Mouse (Mus musculus): ENCODE results near the gene 1110002E22Rik.

Gene 1110002E22Rik

DNA sequence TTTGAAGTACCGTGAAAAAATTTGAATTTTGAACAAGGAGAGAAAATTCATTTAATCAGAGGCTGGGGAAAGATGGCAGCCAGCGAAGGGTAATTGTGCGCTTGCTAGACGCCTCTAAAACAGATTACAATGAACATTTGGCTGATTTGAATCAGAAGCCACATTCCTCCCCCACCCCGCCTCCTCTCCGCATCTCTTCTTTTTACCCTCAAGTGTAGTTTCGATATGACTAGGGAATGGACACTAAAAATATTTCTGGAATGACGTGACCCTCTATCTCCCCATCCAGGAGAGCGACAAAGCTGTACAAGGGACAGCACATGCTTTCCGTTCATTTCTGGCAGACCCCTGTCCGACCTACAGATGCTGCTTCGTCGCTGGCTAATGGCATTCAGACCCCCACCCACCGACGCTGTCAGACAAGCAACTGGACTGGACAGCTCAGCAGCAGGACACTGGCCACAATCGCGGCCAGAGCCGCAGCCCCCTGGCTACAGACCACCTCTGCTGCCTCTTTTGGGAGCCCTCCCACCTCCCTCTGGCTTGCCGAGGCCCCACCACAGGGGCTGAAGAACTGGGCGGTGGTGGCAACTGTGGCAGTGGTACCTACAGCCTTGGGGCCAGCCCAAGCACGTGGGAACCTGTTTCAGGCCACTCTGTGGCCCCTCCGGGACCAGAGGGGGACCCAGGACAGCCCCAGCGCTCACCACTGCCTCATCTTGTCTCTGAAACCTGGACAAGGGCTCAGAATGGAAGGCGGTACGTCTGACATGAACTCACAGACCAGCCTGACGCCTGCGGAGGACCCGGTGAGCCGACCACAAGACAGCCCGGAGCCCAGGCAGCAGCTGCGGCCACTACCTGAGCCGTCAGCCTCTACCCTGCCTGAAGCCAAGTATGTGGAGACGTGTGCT lies at the start of gene 1110002E22Rik:
Gene 1110002E22Rik, plus strand, starts transcription at position 321 of the 914 bp plus-strand sequence.
- DNase-seq: peak in 1 of 2 experiments; percentile 27

DNA sequence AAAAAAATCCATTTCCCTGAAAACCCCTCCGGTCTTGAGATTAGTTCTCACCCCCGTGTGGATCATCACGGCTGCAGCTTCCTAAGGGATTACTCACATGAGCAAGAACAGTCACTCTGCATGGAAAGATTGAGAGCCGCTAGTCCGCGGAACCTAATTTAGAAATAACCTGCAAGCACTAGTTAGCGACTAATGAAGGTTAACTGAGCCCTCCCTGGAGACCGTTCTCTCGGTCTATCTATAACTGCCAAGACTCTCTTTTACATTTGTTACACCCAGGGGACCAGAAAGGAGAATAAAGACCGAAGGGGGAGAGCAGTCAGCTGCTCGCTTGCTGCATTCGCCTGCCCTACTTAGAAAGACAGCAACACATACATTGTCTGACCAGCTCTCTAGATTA lies 48.0 kb upstream of the 1110002E22Rik start:
- DNase-seq: no peak

DNA sequence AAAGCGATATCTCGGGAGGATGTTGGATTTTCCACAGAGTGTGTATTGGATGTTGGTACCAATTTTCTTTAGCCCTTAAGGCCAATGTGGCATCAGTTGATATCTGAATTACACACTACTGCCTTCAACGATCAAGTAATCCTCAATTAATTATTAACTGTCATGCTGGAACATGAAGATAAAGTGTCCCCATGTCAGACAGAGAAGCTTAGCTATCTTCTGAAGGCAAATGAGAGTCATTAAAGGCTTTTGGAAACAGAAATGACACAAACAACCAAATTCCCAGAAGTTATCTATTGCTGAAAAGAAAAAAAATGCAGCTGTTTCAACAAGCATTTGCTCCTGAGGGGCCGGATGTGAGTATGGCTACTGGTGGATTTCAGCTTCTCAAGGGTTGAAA lies 42.8 kb upstream of the 1110002E22Rik start:
- DNase-seq: no peak

DNA sequence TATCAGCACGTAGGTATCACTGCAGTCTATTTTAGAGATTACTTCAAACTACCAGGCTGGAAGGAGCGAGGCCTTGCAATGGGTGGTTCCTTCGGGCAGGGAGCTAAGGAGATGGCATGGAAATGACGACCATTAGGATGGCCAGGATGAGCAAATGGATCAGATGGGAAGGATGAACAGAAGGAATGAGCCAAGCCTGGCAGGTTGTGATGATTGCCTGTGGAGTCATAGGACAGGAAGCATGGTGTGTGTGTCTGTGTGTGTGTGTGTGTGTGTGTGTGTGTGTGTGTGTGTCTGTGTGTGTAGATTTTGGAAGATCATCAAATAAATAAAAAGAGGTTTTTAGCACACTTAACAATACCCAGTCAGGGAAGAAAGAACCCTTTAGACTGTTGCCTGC lies 42.2 kb upstream of the 1110002E22Rik start:
- no peak for DNase-seq

DNA sequence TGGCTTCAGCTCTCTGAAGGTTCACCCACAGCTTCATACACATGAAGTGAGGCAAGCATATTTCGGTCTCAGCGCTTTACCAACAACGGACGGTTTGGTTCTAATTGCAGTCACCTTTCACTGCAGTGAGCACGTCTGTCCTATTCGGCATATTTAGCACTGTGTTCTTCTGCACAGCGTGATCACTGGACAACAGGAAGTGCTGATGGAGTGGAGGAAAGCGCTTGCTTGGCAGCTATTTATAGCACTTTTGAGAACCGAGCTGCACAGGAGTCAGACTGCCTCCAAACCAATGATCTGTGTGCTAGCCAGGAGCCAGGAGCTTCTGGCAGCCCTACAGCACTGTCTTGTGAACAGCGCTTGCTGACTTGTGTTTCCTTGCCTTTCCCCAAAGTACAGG lies 38.6 kb upstream of the 1110002E22Rik start:
- peak in 1 of 2 experiments; percentile 7 for DNase-seq

DNA sequence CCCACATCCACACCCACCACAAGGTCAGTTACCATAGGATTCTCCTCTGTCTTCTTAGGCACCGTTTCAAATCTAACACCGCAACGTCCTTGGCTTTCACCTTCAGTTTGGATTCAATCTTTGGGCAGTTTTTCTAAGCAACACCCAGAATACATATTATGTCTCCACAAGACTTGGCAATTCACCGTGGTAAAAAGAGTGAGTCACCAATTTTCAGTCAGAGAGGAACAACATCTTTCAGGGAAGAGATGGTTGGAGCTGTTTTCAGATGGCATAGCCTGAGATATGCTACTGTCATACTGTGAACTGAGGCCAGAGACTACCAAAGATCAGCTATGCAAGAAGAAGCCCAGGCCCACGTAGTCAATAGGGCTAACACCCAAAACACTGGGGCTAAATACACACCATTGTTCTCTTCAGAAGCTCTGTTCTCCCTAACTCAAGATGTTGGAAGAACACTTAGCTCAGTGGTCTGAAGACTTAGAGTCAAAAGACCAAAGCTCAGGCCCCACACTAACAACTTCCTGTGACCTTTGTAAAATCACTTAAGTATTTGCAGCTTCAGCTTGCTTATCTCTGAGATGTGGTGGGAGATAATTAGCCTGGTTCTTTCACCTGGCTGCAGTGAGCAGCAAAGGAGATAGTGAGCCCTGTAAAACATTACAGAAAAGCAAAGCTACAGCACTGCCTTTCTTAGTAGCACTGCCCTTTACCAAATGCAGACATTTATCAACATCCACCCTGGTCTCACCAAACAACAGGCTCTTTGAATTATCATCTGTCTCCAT lies 37.1 kb upstream of the 1110002E22Rik start:
- DNase-seq: no peak

- no peak for DNase-seq
Observed at GRCm38 (mm10) chr3:138029351-138029750, 35.5 kb upstream of the 1110002E22Rik start.

DNA sequence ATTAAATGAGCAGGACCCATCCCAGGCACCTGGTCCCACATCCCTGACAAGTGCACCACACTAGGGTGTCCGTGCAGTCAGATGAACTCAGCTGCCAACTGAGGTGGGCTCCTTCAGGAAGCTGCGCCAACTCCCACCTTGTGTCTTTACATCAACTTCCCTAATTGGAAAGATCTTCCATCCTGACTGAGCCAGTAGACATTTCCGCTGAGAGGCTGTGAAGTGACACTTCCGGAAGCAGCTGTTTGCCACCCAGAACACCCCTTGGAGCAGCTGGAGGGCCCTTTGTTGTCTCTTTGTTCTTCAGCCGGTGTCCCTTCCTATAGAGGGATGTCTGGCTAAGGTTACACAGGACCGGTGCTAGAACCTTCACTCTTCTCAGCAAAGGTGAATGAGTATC lies 34.3 kb upstream of the 1110002E22Rik start:
- no peak for DNase-seq

DNA sequence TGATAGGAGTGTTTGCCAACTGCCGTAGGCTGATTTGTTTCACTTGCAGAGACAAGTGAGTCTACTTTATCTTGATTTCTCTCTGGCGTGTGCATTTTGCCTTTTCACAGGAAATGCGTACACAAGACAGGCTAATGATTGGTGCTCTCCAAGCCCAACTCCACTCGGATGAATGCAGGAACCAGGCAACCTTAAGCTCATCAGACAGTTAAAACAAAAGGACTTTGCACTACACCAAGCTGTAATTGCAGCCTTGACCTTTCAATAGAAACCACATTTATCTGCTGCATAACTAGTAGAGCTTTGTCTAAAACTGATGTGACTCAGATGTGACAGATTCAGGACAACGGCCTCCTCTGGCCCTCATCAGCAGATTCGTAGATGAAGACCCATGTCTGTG lies 30.9 kb upstream of the 1110002E22Rik start:
- no peak for DNase-seq

DNA sequence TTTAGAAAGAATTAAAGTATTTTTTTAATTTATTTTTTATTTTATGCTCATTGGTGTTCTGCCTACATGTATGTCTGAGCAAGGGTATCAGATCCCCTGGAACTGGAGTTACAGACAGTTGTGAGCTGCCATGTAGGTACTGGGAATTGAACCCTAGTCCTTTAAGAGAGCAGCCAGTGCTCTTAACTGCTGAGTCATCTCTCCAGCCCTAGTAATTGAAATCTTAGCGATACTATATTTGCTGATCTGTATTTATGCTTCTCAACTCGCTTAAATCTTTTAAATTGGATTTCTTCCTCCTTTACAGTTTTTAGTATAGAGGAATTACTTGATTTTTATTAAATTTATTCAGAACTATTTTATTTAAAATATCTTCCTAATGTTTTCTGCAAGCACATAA lies 23.9 kb upstream of the 1110002E22Rik start:
- DNase-seq: no peak

GRCm38 (mm10) chr3:138041591-138042301 lies 23.1 kb upstream of the 1110002E22Rik start:
- DNase-seq: no peak

DNA sequence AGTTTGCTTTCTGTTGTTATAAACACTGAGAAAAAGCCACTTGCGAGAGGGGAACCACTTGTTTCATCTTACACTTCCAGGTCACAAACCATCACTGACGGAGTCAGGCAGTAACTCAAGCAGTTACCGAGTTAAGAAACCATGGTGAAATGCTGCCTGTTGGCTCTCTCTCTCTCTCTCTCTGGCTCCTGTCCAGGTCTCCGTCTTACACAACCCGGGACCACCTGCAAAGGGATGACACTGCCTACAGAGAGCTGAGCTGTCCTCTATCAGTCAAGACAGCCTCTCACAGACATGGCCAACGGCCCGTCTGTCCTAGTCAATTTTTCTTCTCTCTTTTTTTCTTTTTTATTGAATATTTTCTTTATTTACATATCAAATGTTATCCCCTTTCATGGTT lies 21.5 kb upstream of the 1110002E22Rik start:
- DNase-seq: no peak

DNA sequence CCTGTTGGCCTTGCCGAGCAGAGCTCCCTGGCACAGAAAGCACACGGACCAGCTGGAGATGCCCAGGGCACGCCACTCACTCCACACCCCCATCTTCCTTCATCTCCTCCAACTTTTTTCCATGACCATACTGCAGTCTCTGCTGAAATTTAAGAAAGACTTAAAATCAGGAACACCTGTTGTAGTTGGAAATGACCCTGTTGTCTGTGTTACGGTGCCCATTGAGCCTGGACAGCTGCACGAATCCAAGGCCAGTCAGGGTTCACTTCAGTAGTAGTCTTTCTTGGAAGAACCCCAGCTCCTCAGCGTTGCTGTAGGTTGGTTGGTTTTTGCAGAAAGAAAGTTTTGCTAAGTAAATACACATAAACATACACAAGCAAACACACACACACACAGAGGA lies 15.3 kb upstream of the 1110002E22Rik start:
- no peak for DNase-seq

DNA sequence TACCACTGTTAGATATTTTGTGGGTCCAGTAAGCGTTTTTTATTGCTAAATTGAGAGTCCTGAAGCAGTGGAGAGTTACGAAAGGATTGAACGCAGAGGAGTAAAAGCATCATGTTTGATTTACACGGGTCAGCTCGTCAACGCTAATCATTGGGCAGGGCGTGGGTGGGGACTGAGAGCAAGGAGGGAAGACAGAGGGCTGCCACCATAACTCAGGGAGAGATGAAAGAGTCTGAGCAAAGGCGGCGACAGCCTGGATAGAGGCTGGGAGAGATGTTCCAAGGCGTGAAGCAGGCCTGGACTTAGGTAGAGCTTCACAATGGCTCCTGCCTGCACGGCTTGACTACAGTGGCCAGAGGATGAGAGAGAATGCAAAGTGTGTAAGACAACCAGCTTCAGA lies 14.1 kb upstream of the 1110002E22Rik start:
- DNase-seq: peak in 1 of 2 experiments; percentile 38

GRCm38 (mm10) chr3:138051431-138051830 lies 13.4 kb upstream of the 1110002E22Rik start:
- no peak for DNase-seq

DNA sequence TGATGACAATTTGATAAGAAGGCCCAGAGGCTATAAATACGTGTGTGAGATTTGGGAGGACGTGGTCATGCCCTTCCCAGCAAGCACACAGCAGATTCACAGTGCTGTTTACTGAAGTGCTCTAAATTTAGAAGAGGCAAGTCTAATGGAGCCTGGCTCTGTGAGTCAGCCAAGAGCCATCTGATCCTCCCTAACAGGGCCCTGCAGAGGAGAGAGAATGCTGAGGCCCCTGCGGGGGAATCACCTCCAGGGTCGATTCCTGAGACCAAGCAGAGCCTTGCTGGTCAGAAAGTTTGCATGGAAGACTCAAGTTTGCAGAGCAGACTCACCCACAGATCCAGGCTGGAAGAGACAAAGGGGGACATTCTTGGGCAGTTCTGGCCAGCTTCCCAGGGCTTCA lies 10.9 kb upstream of the 1110002E22Rik start:
- peak in 1 of 2 experiments; percentile 19 for DNase-seq

DNA sequence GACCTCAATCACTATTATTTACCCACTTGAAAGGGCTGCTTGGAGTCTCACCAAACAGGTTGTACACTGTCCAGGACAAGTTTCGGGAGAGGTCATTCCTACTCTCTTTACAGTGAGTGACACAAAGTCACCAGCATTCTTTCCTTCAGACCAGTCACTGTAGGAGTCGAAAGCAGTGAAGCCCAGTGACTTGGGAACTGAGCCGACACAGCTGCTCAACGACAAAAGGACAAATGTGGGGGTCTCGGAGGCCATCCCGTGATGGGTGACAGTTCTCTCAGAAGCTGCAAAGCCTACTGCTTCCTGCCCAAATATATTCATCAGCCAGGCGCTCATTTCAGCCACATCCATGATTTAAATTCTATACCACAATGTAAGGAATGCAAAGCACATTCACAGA lies 7.9 kb upstream of the 1110002E22Rik start:
- DNase-seq: peak; percentile 38 to 39

GRCm38 (mm10) chr3:138058226-138058625 lies 6.6 kb upstream of the 1110002E22Rik start:
- DNase-seq: no peak

GRCm38 (mm10) chr3:138060429-138060828 lies 4.4 kb upstream of the 1110002E22Rik start:
- DNase-seq: no peak

DNA sequence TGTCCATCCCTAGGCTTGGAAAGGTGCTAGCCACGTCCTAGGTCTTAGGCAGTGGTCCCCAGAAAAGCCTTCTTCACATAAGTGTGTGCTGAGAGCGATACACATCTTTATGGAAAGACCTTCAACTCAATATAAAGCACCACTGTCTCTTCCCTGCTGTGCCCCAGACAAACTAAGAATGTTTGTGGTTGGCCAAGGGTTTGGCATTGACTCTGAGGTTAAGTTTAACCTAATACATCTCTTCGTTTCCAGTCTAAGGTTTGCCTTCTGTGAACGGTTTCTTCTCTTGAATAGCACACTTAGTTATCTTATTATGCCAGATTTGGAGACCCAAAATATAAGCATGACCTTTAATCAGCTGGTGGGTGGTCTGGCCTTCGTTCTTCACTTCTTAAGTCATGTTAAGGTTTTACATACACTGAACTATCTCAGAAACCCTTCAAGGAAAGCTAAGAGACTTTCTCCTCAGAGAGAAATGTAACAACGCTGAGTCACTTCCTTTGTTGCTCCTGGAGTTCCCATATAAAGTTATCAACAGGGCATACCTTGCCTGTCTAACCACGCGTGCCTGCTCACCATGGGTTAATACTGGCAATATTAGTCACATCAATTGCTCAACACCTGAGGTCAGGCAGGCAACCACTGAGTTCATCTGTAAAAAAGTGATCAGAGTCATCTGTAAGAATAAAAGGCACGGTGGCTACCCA lies 3.5 kb upstream of the 1110002E22Rik start:
- no peak for DNase-seq

DNA sequence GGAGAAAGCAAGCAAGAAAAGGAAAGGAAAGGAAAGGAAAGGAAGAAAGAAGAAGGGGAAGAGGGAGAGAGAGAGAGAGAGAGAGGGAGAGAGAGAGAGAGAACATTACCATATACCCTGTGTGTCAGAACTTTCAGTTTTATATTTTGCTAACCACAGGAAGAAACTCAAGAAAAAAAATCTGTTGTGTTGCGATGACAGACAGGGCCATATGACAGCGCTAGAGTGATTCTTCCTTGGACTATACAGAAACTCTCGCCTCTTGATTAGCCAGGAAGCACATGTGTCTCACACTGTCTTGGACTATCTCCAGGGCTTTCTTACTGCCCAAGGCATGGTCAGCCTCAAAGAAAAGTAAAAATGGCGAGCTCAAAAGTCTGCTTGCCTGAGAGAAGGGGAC lies 2.2 kb upstream of the 1110002E22Rik start:
- no peak for DNase-seq

- DNase-seq: peak; percentile 74 to 77
Observed at GRCm38 (mm10) chr3:138063731-138064329, 1.0 kb upstream of the 1110002E22Rik start.
